Mouse (Mus musculus): ENCODE results near the gene Pla2g6. TPM values are rescaled to one million over a fixed set of nuclear protein-coding genes. Genes with fewer than 3 reads are reported as not detected.

Pla2g6 gene
- polyA plus RNA-seq, 1 experiment = 24.6 TPM

- Histone ChIP-seq H3K4me1 (ENCODE audit: control insufficient read depth, insufficient read depth, low read length) (peaks cover 13% of the 10 kb centered on the region), H3K27me3 (replicated peaks; ENCODE audit: control insufficient read depth, insufficient read depth, low read length) (no peaks in the 10 kb centered on the region), H3K4me3 (ENCODE audit: insufficient read depth, low read depth, low read length) (no peak overlapping the region), H3K36me3 (ENCODE audit: control insufficient read depth, insufficient read depth, low read length) (no peaks in the 10 kb centered on the region), H3K27ac (ENCODE audit: insufficient read depth, low read depth, low read length) (no peak overlapping the region)
- WGBS = 95% methylated on average over 4 of the region's 4 CpGs
- DNase-seq = no peak
- TF ChIP-seq POLR2A (IDR thresholded peaks at IDR 0.05; ENCODE audit: low read depth, low read length) (no peak), CTCF (conservative IDR thresholded peaks at IDR 0.05; ENCODE audit: insufficient read depth, insufficient read length, low read depth, low read length) (no peak)
These were observed 717 bp upstream of the Pla2g6 start for GRCm38 (mm10) chr15:79328939-79329275.

GRCm38 (mm10) chr15:79326971-79327961 lies 924 bp downstream of the Pla2g6 start:
- H3K4me3 ChIP-seq (ENCODE audit: insufficient read depth, low read depth, low read length) = peak overlapping the region; percentile 62
- H3K36me3 ChIP-seq (ENCODE audit: control insufficient read depth, insufficient read depth, low read length) = no peaks in the 10 kb centered on the region
- no peaks in the 10 kb centered on the region for H3K27me3 ChIP-seq (replicated peaks; ENCODE audit: control insufficient read depth, insufficient read depth, low read length)
- TF ChIP-seq POLR2A (IDR thresholded peaks at IDR 0.05; ENCODE audit: low read depth, low read length) (peak; percentile 59), CTCF (conservative IDR thresholded peaks at IDR 0.05; ENCODE audit: insufficient read depth, insufficient read length, low read depth, low read length) (no peak)
- H3K4me1 ChIP-seq (ENCODE audit: control insufficient read depth, insufficient read depth, low read length) = peaks cover 13% of the 10 kb centered on the region
- 16% methylated on average over 20 of the region's 20 CpGs for WGBS
- DNase-seq = peak; percentile 90
- peak overlapping the region; percentile 88 for H3K27ac ChIP-seq (ENCODE audit: insufficient read depth, low read depth, low read length)

GRCm38 (mm10) chr15:79326264-79326663 lies 1.9 kb downstream of the Pla2g6 start:
- WGBS = 27% methylated on average over 4 of the region's 4 CpGs

GRCm38 (mm10) chr15:79325742-79326141 lies 2.4 kb downstream of the Pla2g6 start:
- TF ChIP-seq POLR2A (IDR thresholded peaks at IDR 0.05; ENCODE audit: low read depth, low read length) = no peak
- TF ChIP-seq CTCF (conservative IDR thresholded peaks at IDR 0.05; ENCODE audit: insufficient read depth, insufficient read length, low read depth, low read length) = no peak
- no peak overlapping the region for H3K27ac ChIP-seq (ENCODE audit: insufficient read depth, low read depth, low read length)
- no peak for DNase-seq
- H3K27me3 ChIP-seq (replicated peaks; ENCODE audit: control insufficient read depth, insufficient read depth, low read length) = no peaks in the 10 kb centered on the region
- H3K36me3 ChIP-seq (ENCODE audit: control insufficient read depth, insufficient read depth, low read length) = no peaks in the 10 kb centered on the region
- WGBS = 82% methylated on average over 3 of the region's 3 CpGs
- peaks cover 13% of the 10 kb centered on the region for H3K4me1 ChIP-seq (ENCODE audit: control insufficient read depth, insufficient read depth, low read length)
- no peak overlapping the region for H3K4me3 ChIP-seq (ENCODE audit: insufficient read depth, low read depth, low read length)

More at GRCm38 (mm10) chr15:79326264-79326663, 1.9 kb downstream of the Pla2g6 start:
- H3K27ac ChIP-seq (ENCODE audit: insufficient read depth, low read depth, low read length) = no peak overlapping the region
- no peaks in the 10 kb centered on the region for H3K36me3 ChIP-seq (ENCODE audit: control insufficient read depth, insufficient read depth, low read length)
- no peaks in the 10 kb centered on the region for H3K27me3 ChIP-seq (replicated peaks; ENCODE audit: control insufficient read depth, insufficient read depth, low read length)
- TF ChIP-seq POLR2A (IDR thresholded peaks at IDR 0.05; ENCODE audit: low read depth, low read length) (no peak), CTCF (conservative IDR thresholded peaks at IDR 0.05; ENCODE audit: insufficient read depth, insufficient read length, low read depth, low read length) (no peak)
- no peak overlapping the region for H3K4me3 ChIP-seq (ENCODE audit: insufficient read depth, low read depth, low read length)
- peaks cover 13% of the 10 kb centered on the region for H3K4me1 ChIP-seq (ENCODE audit: control insufficient read depth, insufficient read depth, low read length)
- peak; percentile 54 for DNase-seq

GRCm38 (mm10) chr15:79324373-79324772 lies 3.8 kb downstream of the Pla2g6 start:
- Histone ChIP-seq H3K36me3 (ENCODE audit: control insufficient read depth, insufficient read depth, low read length) (no peaks in the 10 kb centered on the region), H3K4me3 (ENCODE audit: insufficient read depth, low read depth, low read length) (no peak overlapping the region), H3K27me3 (replicated peaks; ENCODE audit: control insufficient read depth, insufficient read depth, low read length) (no peaks in the 10 kb centered on the region), H3K27ac (ENCODE audit: insufficient read depth, low read depth, low read length) (no peak overlapping the region), H3K4me1 (ENCODE audit: control insufficient read depth, insufficient read depth, low read length) (peaks cover 13% of the 10 kb centered on the region)
- no peak for DNase-seq
- TF ChIP-seq POLR2A (IDR thresholded peaks at IDR 0.05; ENCODE audit: low read depth, low read length) (no peak), CTCF (conservative IDR thresholded peaks at IDR 0.05; ENCODE audit: insufficient read depth, insufficient read length, low read depth, low read length) (no peak)
- 81% methylated on average over 3 of the region's 3 CpGs for WGBS

GRCm38 (mm10) chr15:79323791-79324155 lies 4.4 kb downstream of the Pla2g6 start:
- no peak for DNase-seq
- Histone ChIP-seq H3K27ac (ENCODE audit: insufficient read depth, low read depth, low read length) (peak overlapping the region; percentile 54), H3K36me3 (ENCODE audit: control insufficient read depth, insufficient read depth, low read length) (no peaks in the 10 kb centered on the region), H3K27me3 (replicated peaks; ENCODE audit: control insufficient read depth, insufficient read depth, low read length) (no peaks in the 10 kb centered on the region), H3K4me3 (ENCODE audit: insufficient read depth, low read depth, low read length) (no peak overlapping the region), H3K4me1 (ENCODE audit: control insufficient read depth, insufficient read depth, low read length) (peaks cover 13% of the 10 kb centered on the region)
- no peak for TF ChIP-seq CTCF (conservative IDR thresholded peaks at IDR 0.05; ENCODE audit: insufficient read depth, insufficient read length, low read depth, low read length)
- no peak for TF ChIP-seq POLR2A (IDR thresholded peaks at IDR 0.05; ENCODE audit: low read depth, low read length)
- WGBS = 66% methylated on average over 4 of the region's 4 CpGs
